Mouse (Mus musculus): Measurements from ENCODE around the gene Dcp1b. TPM values are rescaled to one million over a fixed set of nuclear protein-coding genes. Genes with fewer than 3 reads are reported as not detected.

Dcp1b gene
- total RNA-seq, 2 experiments from 2014 or later: 16.8 to 18.4 TPM

Other genes starting within 250 kb of the Dcp1b start
- gene Cacna1c, start 21.2 kb downstream of the Dcp1b start, total RNA-seq (2021): 10 to 100 TPM; 66.2 to 66.7 TPM
- gene Cacna2d4, start 61.3 kb downstream of the Dcp1b start, total RNA-seq (2021): 1 to 10 TPM; 1.6 to 2.7 TPM
- gene Lrtm2, start 155.5 kb downstream of the Dcp1b start, total RNA-seq (2021): 10 to 100 TPM; 38.5 to 39.4 TPM
- gene Adipor2, start 242.5 kb downstream of the Dcp1b start, total RNA-seq (2021): 10 to 100 TPM; 40.5 to 43.1 TPM

All from left cerebral cortex, postnatal 10 days (tissue).